Mouse (Mus musculus) cerebellum, postnatal 4 days (tissue): ENCODE data around the gene Tspyl1.
"Not testable (repeated sequence)": the region's sequence is repeated elsewhere in the genome, so short reads cannot be mapped to it uniquely, and the experiment has no call there.

ENCODE experiments used
- DNase-seq, 2 experiments: peaks; one replicate each; pipeline ENCODE4 v3.0.0; 2022; ENCODE audit warnings: low spot score in 2 of 2, mixed read lengths in 1 of 2

The Tspyl1 gene

DNA sequence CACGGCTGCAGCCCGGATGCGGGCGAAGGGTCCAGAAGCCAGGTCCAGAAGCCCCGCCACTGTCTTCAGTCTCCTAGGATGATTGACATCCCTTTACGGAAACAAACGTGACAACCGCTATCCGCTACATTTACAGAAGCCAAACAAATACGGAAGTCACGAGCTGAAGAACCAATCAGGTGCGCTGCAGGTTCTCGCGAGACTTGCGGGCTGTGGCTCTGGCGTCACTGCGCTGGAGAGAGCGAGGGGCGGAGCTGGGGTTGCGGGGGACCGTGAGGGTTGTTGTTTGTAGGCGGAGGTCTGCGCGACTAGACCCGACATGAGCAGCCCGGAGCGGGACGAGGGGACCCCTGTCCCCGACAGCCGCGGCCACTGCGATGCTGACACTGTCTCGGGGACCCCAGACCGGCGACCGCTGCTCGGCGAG, at the start of gene Tspyl1:
Gene Tspyl1 (plus strand): TSS at position 229 of the 427 bp plus-strand sequence.
- peak; percentile 94 to 97 for DNase-seq

GRCm38 (mm10) chr10:34233418-34233817, 48.6 kb upstream of the Tspyl1 start:
- DNase-seq = no peak

GRCm38 (mm10) chr10:34233931-34234745, 47.9 kb upstream of the Tspyl1 start:
- no peak for DNase-seq

DNA sequence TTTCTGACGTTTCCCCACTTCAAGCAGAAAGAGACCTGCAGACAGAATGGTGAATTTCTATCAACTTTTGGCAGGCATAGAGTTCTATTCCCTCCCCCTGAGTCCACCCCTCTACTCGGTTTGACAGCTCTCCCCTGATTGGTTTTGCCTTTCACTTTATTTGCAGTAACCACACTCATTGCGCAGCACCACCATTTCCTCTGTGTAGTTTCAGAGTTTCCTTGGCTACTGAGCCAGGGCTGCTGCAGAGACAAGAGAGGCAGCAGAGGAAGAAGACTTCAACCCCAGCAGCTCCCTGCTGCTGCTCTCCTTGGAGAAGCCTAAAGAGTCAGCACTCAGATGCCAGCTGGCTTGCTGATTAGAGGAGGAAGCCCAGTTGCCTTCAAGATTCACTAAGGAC, 46.6 kb upstream of the Tspyl1 start:
- DNase-seq = no peak

GRCm38 (mm10) chr10:34236569-34236968, 45.4 kb upstream of the Tspyl1 start:
- DNase-seq = no peak

- DNase-seq = no peak
Measured at GRCm38 (mm10) chr10:34238536-34238935, 43.5 kb upstream of the Tspyl1 start.

- no peak for DNase-seq
Measured at GRCm38 (mm10) chr10:34244745-34245144, 37.2 kb upstream of the Tspyl1 start.

DNA sequence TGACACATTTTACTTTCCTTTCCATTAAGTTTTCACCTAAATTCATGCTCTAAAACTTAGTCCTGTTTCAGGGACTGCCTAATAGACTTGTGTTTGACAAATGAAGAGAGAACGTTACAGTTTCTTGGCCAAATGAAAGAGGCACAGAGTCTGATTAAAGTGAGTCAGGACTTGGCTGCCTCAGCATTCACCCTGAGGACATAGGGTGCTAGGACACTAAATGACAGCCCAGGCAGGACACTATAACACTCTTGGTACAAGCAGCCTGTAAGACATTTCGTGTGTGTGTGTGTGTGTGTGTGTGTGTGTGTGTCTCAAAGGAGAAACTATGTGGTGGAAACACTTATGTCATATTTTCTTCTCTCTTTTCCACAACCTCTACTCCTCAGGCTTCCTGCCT, 35.9 kb upstream of the Tspyl1 start:
- DNase-seq = no peak

- no peak for DNase-seq
Measured at GRCm38 (mm10) chr10:34247757-34248156, 34.2 kb upstream of the Tspyl1 start.

DNA sequence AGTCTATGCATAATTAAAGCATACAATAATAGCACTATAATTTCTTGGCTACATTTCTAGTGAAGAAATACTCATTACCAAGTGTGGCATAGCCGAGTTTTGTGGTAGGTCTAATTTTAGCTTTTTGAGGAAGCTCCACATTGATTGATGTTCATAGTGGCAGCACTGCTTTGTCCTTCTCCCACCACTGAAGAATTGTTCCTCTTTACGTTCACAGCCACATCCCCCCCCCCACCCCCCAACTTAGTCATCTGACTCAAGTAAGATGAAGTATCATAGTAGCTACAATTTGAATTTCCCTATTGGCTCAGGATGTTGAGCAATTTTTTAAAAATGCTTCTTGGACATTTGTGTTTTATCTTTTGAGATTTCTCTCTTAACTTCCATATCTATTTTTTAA, 32.4 kb upstream of the Tspyl1 start:
- no peak for DNase-seq

DNA sequence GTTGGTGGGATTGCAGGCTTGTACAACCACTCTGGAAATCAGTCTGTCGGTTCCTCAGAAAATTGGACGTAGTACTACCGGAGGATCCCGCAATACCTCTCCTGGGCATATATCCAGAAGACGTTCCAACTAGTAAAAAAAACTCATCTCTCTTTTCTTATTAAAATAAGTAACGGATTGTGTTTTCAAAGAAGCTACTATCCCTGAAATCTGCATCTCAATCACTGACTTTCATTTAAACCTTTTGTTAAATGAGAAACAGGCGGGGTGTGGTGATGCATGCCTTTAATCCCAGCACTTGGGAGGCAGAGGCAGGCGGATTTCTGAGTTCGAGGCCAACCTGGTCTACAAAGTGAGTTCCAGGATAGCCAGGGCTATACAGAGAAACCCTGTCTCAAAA, 29.2 kb upstream of the Tspyl1 start:
- not testable (repeated sequence) for DNase-seq

DNA sequence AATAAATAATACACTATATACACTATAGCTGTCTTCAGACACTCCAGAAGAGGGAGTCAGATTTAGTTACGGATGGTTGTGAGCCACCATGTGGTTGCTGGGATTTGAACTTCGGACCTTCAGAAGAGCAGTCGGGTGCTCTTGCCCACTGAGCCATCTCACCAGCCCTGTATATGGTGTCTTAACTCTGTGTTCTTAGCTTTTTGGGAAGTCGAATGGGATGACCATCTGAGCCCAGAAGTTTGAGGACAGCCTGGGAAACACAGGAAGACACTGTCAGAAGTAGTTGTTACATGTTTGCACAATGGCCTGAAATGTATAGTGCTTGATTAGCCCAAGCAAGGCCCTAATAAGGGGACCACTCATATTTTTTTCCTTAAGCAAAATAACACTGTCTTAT, 16.9 kb upstream of the Tspyl1 start:
- no peak for DNase-seq

GRCm38 (mm10) chr10:34267312-34268070, 14.5 kb upstream of the Tspyl1 start:
- DNase-seq = no peak

- DNase-seq = no peak
Measured at GRCm38 (mm10) chr10:34271681-34272080, 10.3 kb upstream of the Tspyl1 start.

GRCm38 (mm10) chr10:34280591-34281175, 1.3 kb upstream of the Tspyl1 start:
- DNase-seq = peak in 1 of 2 experiments; percentile 19

DNA sequence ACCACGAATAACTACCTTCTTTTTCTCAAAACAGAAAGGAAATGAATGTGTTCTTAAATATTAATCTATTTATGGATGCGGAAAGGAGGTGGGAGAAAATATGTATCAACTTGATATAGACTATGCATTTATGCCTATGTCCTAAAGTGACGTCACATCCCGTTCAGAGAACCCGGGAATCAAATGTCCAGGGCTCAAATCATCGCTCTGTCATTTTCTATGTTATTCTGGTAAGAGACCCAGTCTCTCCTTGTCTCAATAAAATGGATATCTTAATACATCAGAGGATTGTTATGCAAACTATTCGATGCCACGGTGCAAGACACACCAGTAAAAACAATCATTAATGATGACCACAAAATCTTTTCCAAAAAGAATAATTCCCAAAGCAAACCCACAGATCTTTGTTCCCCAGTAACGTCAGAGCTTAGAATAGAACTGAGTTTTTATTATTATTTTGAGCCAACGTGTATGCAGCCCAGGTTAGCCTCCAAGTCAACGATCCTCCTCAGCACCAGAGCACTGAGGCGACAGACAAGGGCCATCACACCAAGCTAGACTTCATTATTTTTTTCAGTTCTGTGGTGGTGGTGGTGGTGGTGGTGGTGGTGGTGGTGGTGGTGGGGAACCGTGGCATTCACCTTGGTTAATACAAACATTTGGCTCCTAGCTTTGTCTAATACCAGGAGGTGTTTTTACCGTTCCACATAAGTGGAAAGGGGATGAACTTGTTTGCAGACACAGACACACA, 604 bp upstream of the Tspyl1 start:
- DNase-seq = no peak

DNA sequence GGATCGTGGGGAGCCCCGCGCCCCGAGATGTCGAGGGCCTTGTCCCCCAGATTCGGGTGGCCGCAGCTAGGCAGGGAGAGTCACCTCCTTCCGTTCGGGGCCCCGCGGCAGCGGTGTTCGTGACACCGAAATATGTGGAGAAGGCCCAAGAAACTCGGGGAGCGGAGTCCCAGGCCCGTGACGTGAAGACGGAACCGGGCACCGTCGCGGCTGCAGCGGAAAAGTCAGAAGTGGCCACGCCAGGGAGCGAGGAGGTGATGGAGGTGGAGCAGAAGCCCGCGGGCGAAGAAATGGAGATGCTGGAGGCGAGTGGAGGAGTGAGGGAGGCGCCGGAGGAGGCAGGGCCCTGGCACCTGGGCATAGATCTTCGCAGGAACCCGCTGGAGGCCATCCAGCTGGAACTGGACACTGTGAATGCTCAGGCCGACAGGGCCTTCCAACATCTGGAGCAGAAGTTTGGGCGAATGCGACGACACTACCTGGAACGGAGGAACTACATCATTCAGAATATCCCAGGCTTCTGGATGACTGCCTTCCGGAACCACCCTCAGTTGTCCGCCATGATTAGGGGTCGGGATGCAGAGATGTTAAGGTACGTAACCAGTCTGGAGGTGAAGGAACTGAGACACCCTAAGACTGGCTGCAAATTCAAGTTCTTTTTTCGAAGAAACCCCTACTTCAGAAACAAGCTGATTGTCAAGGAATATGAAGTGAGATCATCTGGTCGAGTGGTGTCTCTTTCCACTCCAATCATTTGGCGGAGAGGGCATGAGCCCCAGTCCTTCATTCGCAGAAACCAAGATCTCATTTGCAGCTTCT, 639 bp downstream of the Tspyl1 start:
- DNase-seq = peak; percentile 38 to 45

DNA sequence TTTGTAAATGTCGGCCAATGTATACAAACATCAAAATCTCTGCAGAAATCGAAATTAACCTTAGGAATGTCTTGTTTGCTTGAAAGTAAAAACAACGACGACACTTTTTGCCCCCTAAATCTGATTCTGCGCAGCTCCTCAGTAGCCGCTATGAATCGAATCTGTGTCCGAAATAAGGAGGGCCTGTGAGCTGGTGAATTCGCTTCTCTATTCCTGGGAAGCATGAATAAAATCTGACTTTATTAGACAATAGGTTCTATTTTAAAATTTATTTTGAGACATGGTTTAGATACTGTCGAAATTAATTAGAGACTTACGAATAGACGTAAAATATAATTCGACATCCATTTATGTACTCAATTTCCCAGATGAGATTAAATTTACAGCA, 14.9 kb downstream of the Tspyl1 start:
- no peak for DNase-seq

DNA sequence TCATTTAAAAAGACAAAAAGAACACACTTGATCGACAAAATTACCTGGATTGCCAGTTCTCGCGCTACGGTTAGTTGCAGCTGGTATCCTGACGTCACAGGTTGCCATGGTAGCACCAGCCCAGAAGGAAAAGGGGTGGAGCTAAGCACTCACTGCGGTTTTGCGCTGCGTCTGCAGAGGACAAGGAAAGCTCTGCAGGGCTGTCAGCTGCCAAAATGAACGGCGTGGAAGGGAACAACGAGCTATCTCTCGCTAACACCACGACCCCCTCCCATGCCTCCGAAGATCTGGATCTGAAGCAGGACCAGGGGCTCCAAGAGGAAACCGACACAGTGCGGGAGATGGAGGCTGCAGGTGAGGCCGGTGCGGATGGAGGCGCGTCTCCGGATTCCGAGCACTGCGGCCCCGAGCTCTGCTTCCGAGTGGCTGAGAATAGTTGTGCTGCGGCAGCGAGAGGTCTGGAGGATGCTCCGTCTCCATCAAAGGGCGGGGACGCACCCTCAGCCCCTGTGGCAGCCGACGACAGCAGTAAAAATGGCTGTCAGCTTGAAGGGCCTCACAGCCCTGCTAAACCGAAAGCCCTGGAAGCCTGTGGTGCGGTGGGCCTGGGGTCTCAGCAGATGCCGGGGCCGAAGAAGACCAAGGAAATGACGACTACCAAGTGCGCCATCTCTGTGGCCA, 15.4 kb downstream of the Tspyl1 start, which contains the start of gene Tspyl4:
Gene Tspyl4 (plus strand): TSS at position 144 of the 681 bp plus-strand sequence.
- DNase-seq = peak; percentile 77 to 88
